Mouse (Mus musculus) intestine, embryonic 16.5 days (tissue): Measurements from ENCODE around the gene Krtap5-5. TPM values are rescaled to one million over a fixed set of nuclear protein-coding genes. Genes with fewer than 3 reads are reported as not detected.
A peak's percentile ranks its signal among the peaks of the same experiment; 100 is the strongest.
"Not testable (repeated sequence)": the region's sequence is repeated elsewhere in the genome, so short reads cannot be mapped to it uniquely, and the experiment has no call there.

ENCODE experiments used
- ATAC-seq: fragments of 200-750 bp; cut with Nextera tagmentation; 2 replicates; pipeline ENCODE4 v1.8.0; 2017; ENCODE audit warnings: moderate TSS enrichment, moderate library complexity
- H3K27ac ChIP-seq: fragments of 300-500 bp; sonication (generic); 2 replicates; pipeline ENCODE4 v1.5.1; 2014; ENCODE audit warnings: mild to moderate bottlenecking, low read length
- H3K27me3 ChIP-seq: fragments of 300-500 bp; sonication (generic); replicated peaks from 2 replicates; pipeline ENCODE4 v1.6.1; 2014; ENCODE audit warnings: low read length, control low read depth, mixed read lengths; ENCODE audit not compliant: control insufficient read depth, insufficient read depth
- H3K36me3 ChIP-seq: fragments of 300-500 bp; sonication (generic); 2 replicates; pipeline ENCODE4 v1.6.1; 2014; ENCODE audit warnings: low read length, control low read depth; ENCODE audit not compliant: control insufficient read depth, insufficient read depth
- H3K4me1 ChIP-seq: fragments of 300-500 bp; sonication (generic); 2 replicates; pipeline ENCODE4 v1.6.1; 2014; ENCODE audit warnings: low read length, control low read depth, mixed read lengths; ENCODE audit not compliant: control insufficient read depth, insufficient read depth
- H3K4me2 ChIP-seq: fragments of 300-500 bp; sonication (generic); 2 replicates; pipeline ENCODE4 v1.6.1; 2014; ENCODE audit warnings: low read depth, low read length, control low read depth
- H3K4me3 ChIP-seq: fragments of 300-500 bp; sonication (generic); 2 replicates; pipeline ENCODE4 v1.5.1; 2014; ENCODE audit warnings: mild to moderate bottlenecking, low read length
- H3K9ac ChIP-seq: fragments of 300-500 bp; sonication (generic); 2 replicates; pipeline ENCODE4 v1.6.1; 2014; ENCODE audit warnings: low read depth, low read length
- H3K9me3 ChIP-seq: fragments of 300-500 bp; sonication (generic); 2 replicates; pipeline ENCODE4 v1.6.1; 2016; ENCODE audit warnings: low read length, control low read depth; ENCODE audit not compliant: control insufficient read depth
- WGBS: fragments of 180-500 bp; shearing (Covaris S2); extraction: QIAGEN DNeasy Blood & Tissue Kit; methylation state at CpG from one replicate; pipeline ENCODE4 v1.1.7; 2014; 5-methylcytosine and 5-hydroxymethylcytosine counted together
- polyA plus RNA-seq: library from polyadenylated mRNA; unstranded; fragments of >200 nt; fragmentation: Nextera tagmentation; extraction: Ambion mirVana; gene quantifications from 2 replicates; pipeline ENCODE4 v1.2.1, GENCODE M21; 2015

The Krtap5-5 gene
- polyA plus RNA-seq, 1 experiment from 2014 or later: not detected

GRCm38 (mm10) chr7:142212136-142212535 is 17.6 kb downstream of the Krtap5-5 start:
- not testable (repeated sequence) for H3K4me3 ChIP-seq, H3K27me3 ChIP-seq, ATAC-seq, H3K4me1 ChIP-seq, H3K36me3 ChIP-seq, H3K9me3 ChIP-seq, H3K4me2 ChIP-seq, H3K27ac ChIP-seq, H3K9ac ChIP-seq
- 58% methylated on average over 1 of the region's 1 CpGs for WGBS

GRCm38 (mm10) chr7:142211559-142211958 is 18.2 kb downstream of the Krtap5-5 start, which contains the start of gene Gm7579:
Gm7579 (plus strand) TSS chr7:142211859.
- Histone ChIP-seq H3K27me3 (no peaks in the 10 kb centered on the region), H3K36me3 (no peaks in the 10 kb centered on the region), H3K9ac (no peak within 1 kb of the TSS), H3K9me3 (no peaks in the 10 kb centered on the region; the same call in 1 of the 2 replicates), H3K4me2 (no peak within 1 kb of the TSS), H3K4me3 (no peak within 1 kb of the TSS), H3K4me1 (no peaks in the 10 kb centered on the region), H3K27ac (no peak within 1 kb of the TSS)
- ATAC-seq: no peak
- WGBS: 68% methylated on average over 1 of the region's 1 CpGs

- not testable (repeated sequence) for ATAC-seq, H3K9me3 ChIP-seq, H3K4me2 ChIP-seq, H3K36me3 ChIP-seq, H3K4me1 ChIP-seq, H3K4me3 ChIP-seq, H3K27me3 ChIP-seq, H3K9ac ChIP-seq, H3K27ac ChIP-seq
- 86% methylated on average over 5 of the region's 5 CpGs for WGBS
Measured at GRCm38 (mm10) chr7:142206891-142207290, 22.9 kb downstream of the Krtap5-5 start.

- H3K4me1 ChIP-seq: no peaks in the 10 kb centered on the region
- no peak overlapping the region for H3K4me3 ChIP-seq
- no peak overlapping the region for H3K9ac ChIP-seq
- peaks cover 2% of the 10 kb centered on the region; the same call in 1 of the 2 replicates for H3K27me3 ChIP-seq
- H3K36me3 ChIP-seq: no peaks in the 10 kb centered on the region
- H3K4me2 ChIP-seq: no peak overlapping the region
- H3K9me3 ChIP-seq: no peaks in the 10 kb centered on the region; the same call in 1 of the 2 replicates
- no peak overlapping the region for H3K27ac ChIP-seq
- ATAC-seq: peak; percentile 90
Measured at GRCm38 (mm10) chr7:142205488-142205887, 24.3 kb downstream of the Krtap5-5 start.

- 65% methylated on average over 1 of the region's 1 CpGs for WGBS
- H3K4me2 ChIP-seq: no peak within 1 kb of the TSS
- H3K4me3 ChIP-seq: no peak within 1 kb of the TSS
- no peaks in the 10 kb centered on the region for H3K4me1 ChIP-seq
- H3K27ac ChIP-seq: no peak within 1 kb of the TSS
- no peaks in the 10 kb centered on the region for H3K36me3 ChIP-seq
- peaks cover 2% of the 10 kb centered on the region; the same call in 1 of the 2 replicates for H3K27me3 ChIP-seq
- no peak for ATAC-seq
- H3K9ac ChIP-seq: no peak within 1 kb of the TSS
- no peaks in the 10 kb centered on the region for H3K9me3 ChIP-seq
Measured at GRCm38 (mm10) chr7:142201064-142201463, 28.7 kb downstream of the Krtap5-5 start, which contains the start of gene Krtap5-3. Krtap5-3 (plus strand) TSS chr7:142201364.

GRCm38 (mm10) chr7:142198748-142199147 is 31.0 kb downstream of the Krtap5-5 start:
- H3K27me3 ChIP-seq: peaks cover 2% of the 10 kb centered on the region; the same call in 1 of the 2 replicates
- H3K27ac ChIP-seq: no peak overlapping the region
- H3K9ac ChIP-seq: no peak overlapping the region
- no peaks in the 10 kb centered on the region for H3K36me3 ChIP-seq
- H3K4me3 ChIP-seq: no peak overlapping the region
- no peaks in the 10 kb centered on the region; the same call in 1 of the 2 replicates for H3K9me3 ChIP-seq
- WGBS: 78% methylated on average over 2 of the region's 2 CpGs
- H3K4me2 ChIP-seq: no peak overlapping the region
- ATAC-seq: no peak
- no peaks in the 10 kb centered on the region for H3K4me1 ChIP-seq

GRCm38 (mm10) chr7:142190289-142190688 is 39.5 kb downstream of the Krtap5-5 start, which contains the start of gene Gm10153:
Gm10153 (minus strand) TSS chr7:142190389.
- no peaks in the 10 kb centered on the region for H3K27me3 ChIP-seq
- H3K27ac ChIP-seq: no peak within 1 kb of the TSS
- no peak within 1 kb of the TSS for H3K4me3 ChIP-seq
- no peaks in the 10 kb centered on the region; the same call in 1 of the 2 replicates for H3K9me3 ChIP-seq
- WGBS: 39% methylated on average over 2 of the region's 2 CpGs
- no peak for ATAC-seq
- H3K36me3 ChIP-seq: no peaks in the 10 kb centered on the region
- no peak within 1 kb of the TSS for H3K4me2 ChIP-seq
- H3K9ac ChIP-seq: no peak within 1 kb of the TSS
- no peaks in the 10 kb centered on the region for H3K4me1 ChIP-seq

GRCm38 (mm10) chr7:142188156-142188555 is 41.6 kb downstream of the Krtap5-5 start:
- no peak overlapping the region for H3K4me3 ChIP-seq
- no peak overlapping the region for H3K27ac ChIP-seq
- ATAC-seq: no peak
- no peak overlapping the region for H3K4me2 ChIP-seq
- H3K9me3 ChIP-seq: no peaks in the 10 kb centered on the region
- H3K36me3 ChIP-seq: no peaks in the 10 kb centered on the region
- H3K27me3 ChIP-seq: no peaks in the 10 kb centered on the region
- 70% methylated on average over 2 of the region's 2 CpGs for WGBS
- no peak overlapping the region for H3K9ac ChIP-seq
- H3K4me1 ChIP-seq: no peaks in the 10 kb centered on the region

- H3K9ac ChIP-seq: no peak overlapping the region
- 60% methylated on average over 1 of the region's 1 CpGs for WGBS
- no peak overlapping the region for H3K4me2 ChIP-seq
- no peak overlapping the region for H3K4me3 ChIP-seq
- H3K27me3 ChIP-seq: no peaks in the 10 kb centered on the region
- H3K4me1 ChIP-seq: no peaks in the 10 kb centered on the region
- no peak for ATAC-seq
- no peaks in the 10 kb centered on the region for H3K9me3 ChIP-seq
- no peaks in the 10 kb centered on the region for H3K36me3 ChIP-seq
- no peak overlapping the region for H3K27ac ChIP-seq
Measured at GRCm38 (mm10) chr7:142181021-142181420, 48.8 kb downstream of the Krtap5-5 start.
